Comparison of ENCODE assay signal across 16 mouse cellular contexts in genomic region chr7:123396900-123397299, GRCm38 (mm10). TPM values are rescaled to one million over a fixed set of nuclear protein-coding genes. Genes with fewer than 3 reads are reported as not detected.
A peak's percentile ranks its signal among the peaks of the same experiment; 100 is the strongest.
DNase-seq lines count a peak whose midpoint lies in the region; ATAC-seq and TF ChIP-seq lines count a peak whose summit lies in the region.
"Had no signal": no experiment of that assay in that cellular context is flagged by ENCODE, and none has a peak within 500 bp of the region (broad histone marks: within the 10 kb centered on the region; RNA-seq: fewer than 3 reads in every experiment).

No protein-coding gene starts in this region.

- H3K4me1 ChIP-seq in intestine, embryonic 16.5 days (ENCODE audit: control insufficient read depth, insufficient read depth, low read length), result peaks cover 5% of the 10 kb centered on the region
- H3K4me1 ChIP-seq in intestine, embryonic 15.5 days (replicated peaks), result 0 out of 2 replicates have a peak, but pooled peaks cover 5% of the 10 kb centered on the region
- H3K4me1 ChIP-seq in intestine, postnatal 0 days (replicated peaks; ENCODE audit: control insufficient read depth, insufficient read depth, low read length), result no peaks in the 10 kb centered on the region
- H3K4me1 ChIP-seq in hindbrain, embryonic 14.5 days (replicated peaks; ENCODE audit: control insufficient read depth, insufficient read depth, low read length), result no peaks in the 10 kb centered on the region
- H3K4me1 ChIP-seq: embryonic facial prominence, embryonic 13.5 days; forebrain, embryonic 12.5 days; hindbrain, embryonic 13.5 days had no signal

- H3K4me3 ChIP-seq in intestine, embryonic 16.5 days (ENCODE audit: low read length), result no peak overlapping the region
- H3K4me3 ChIP-seq in intestine, embryonic 15.5 days (replicated peaks), result no peak overlapping the region
- H3K4me3 ChIP-seq in intestine, postnatal 0 days (ENCODE audit: low read depth, low read length), result no peak overlapping the region
- no peak overlapping the region for H3K4me3 ChIP-seq in hindbrain, embryonic 14.5 days (replicated peaks; ENCODE audit: low read length)
- H3K4me3 ChIP-seq: embryonic facial prominence, embryonic 13.5 days; forebrain, embryonic 12.5 days; hindbrain, embryonic 13.5 days had no signal

- ATAC-seq in cerebellum, adult (ENCODE audit: insufficient number of reproducible peaks, low FRiP score, low TSS enrichment), result no peak
- ATAC-seq in intestine, embryonic 16.5 days, result 0 out of 2 replicates have a peak, but pooled peaks have one; percentile 17
- no peak for ATAC-seq in intestine, embryonic 15.5 days
- ATAC-seq in intestine, postnatal 0 days, result no peak
- no peak for ATAC-seq in hindbrain, embryonic 14.5 days (ENCODE audit: low FRiP score)
- ATAC-seq: forebrain, embryonic 16.5 days had no signal

- H3K36me3 ChIP-seq in intestine, embryonic 16.5 days (ENCODE audit: control insufficient read depth, insufficient read depth, low read length), result no peaks in the 10 kb centered on the region
- no peaks in the 10 kb centered on the region for H3K36me3 ChIP-seq in intestine, embryonic 15.5 days
- peaks cover 6% of the 10 kb centered on the region for H3K36me3 ChIP-seq in intestine, postnatal 0 days (ENCODE audit: control insufficient read depth, insufficient read depth)
- H3K36me3 ChIP-seq in hindbrain, embryonic 14.5 days (replicated peaks; ENCODE audit: control insufficient read depth, insufficient read depth), result peaks cover 26% of the 10 kb centered on the region

- peak overlapping the region; percentile 61 for H3K27ac ChIP-seq in intestine, embryonic 16.5 days (ENCODE audit: low read length)
- H3K27ac ChIP-seq in intestine, embryonic 15.5 days, result no peak overlapping the region
- 0 out of 2 replicates have a peak overlapping the region, but pooled peaks have one; percentile 16 for H3K27ac ChIP-seq in intestine, postnatal 0 days (ENCODE audit: low read depth, low read length)
- H3K27ac ChIP-seq in hindbrain, embryonic 14.5 days, result no peak overlapping the region
- H3K27ac ChIP-seq: embryonic facial prominence, embryonic 13.5 days; forebrain, embryonic 12.5 days; hindbrain, embryonic 13.5 days had no signal

- 89% methylated on average over 5 of the region's 5 CpGs for WGBS in intestine, embryonic 16.5 days
- WGBS in intestine, embryonic 15.5 days, result 93% methylated on average over 5 of the region's 5 CpGs
- WGBS in intestine, postnatal 0 days, result 94% methylated on average over 5 of the region's 5 CpGs
- WGBS in hindbrain, embryonic 14.5 days, result 90% methylated on average over 5 of the region's 5 CpGs

- H3K9me3 ChIP-seq in intestine, embryonic 16.5 days (ENCODE audit: control insufficient read depth, low read length), result no peaks in the 10 kb centered on the region
- H3K9me3 ChIP-seq in intestine, embryonic 15.5 days, result no peaks in the 10 kb centered on the region
- no peaks in the 10 kb centered on the region for H3K9me3 ChIP-seq in intestine, postnatal 0 days (ENCODE audit: control insufficient read depth)
- H3K9me3 ChIP-seq in hindbrain, embryonic 14.5 days (ENCODE audit: control insufficient read depth, low read length), result no peaks in the 10 kb centered on the region
- H3K9me3 ChIP-seq: embryonic facial prominence, embryonic 13.5 days; forebrain, embryonic 12.5 days; hindbrain, embryonic 13.5 days had no signal

- no peak overlapping the region for H3K4me2 ChIP-seq in intestine, embryonic 16.5 days (ENCODE audit: low read depth, low read length)
- no peak overlapping the region for H3K4me2 ChIP-seq in intestine, embryonic 15.5 days (replicated peaks)
- no peak overlapping the region for H3K4me2 ChIP-seq in intestine, postnatal 0 days (replicated peaks; ENCODE audit: low read depth)
- no peak overlapping the region for H3K4me2 ChIP-seq in hindbrain, embryonic 14.5 days (replicated peaks)
- H3K4me2 ChIP-seq: embryonic facial prominence, embryonic 13.5 days; forebrain, embryonic 12.5 days; hindbrain, embryonic 13.5 days had no signal

- no peaks in the 10 kb centered on the region for H3K27me3 ChIP-seq in intestine, embryonic 16.5 days (replicated peaks; ENCODE audit: control insufficient read depth, insufficient read depth, low read length)
- no peaks in the 10 kb centered on the region for H3K27me3 ChIP-seq in intestine, embryonic 15.5 days (replicated peaks)
- H3K27me3 ChIP-seq in intestine, postnatal 0 days (replicated peaks; ENCODE audit: control insufficient read depth, insufficient read depth, low read length), result no peaks in the 10 kb centered on the region
- no peaks in the 10 kb centered on the region for H3K27me3 ChIP-seq in hindbrain, embryonic 14.5 days (ENCODE audit: control insufficient read depth, insufficient read depth, low read length)
- H3K27me3 ChIP-seq: embryonic facial prominence, embryonic 13.5 days; forebrain, embryonic 12.5 days; hindbrain, embryonic 13.5 days had no signal

- DNase-seq in cerebellum, adult 18-20 months, result peak; percentile 49 to 55
- no peak for DNase-seq in hindbrain, embryonic 14.5 days (ENCODE audit: low spot score)
- DNase-seq in frontal cortex, postnatal 25 days (ENCODE audit: low spot score in 2 of 2), result no peak
- no peak for DNase-seq in gastrocnemius, postnatal 25 days
- DNase-seq: adrenal gland, postnatal 10 days; gastrocnemius, postnatal 14 days; heart, postnatal 10 days; kidney, adult 18-20 months had no signal

- no peak overlapping the region for H3K9ac ChIP-seq in intestine, embryonic 16.5 days (ENCODE audit: low read depth, low read length)
- no peak overlapping the region for H3K9ac ChIP-seq in intestine, embryonic 15.5 days
- no peak overlapping the region for H3K9ac ChIP-seq in intestine, postnatal 0 days (ENCODE audit: low read depth, low read length)
- no peak overlapping the region for H3K9ac ChIP-seq in hindbrain, embryonic 14.5 days
- H3K9ac ChIP-seq: embryonic facial prominence, embryonic 13.5 days; forebrain, embryonic 12.5 days; hindbrain, embryonic 13.5 days had no signal

- TF ChIP-seq CTCF in intestine, postnatal 0 days (IDR thresholded peaks at IDR 0.05; ENCODE audit: low read depth), result no peak

RNA-seq across cellular contexts. Expression of gene Arhgap17, which starts 27.2 kb away (rescaled TPM):
- polyA plus RNA-seq in intestine, embryonic 16.5 days (2015; fragmentation: Nextera tagmentation; extraction: Ambion mirVana), result 21.8 and 23.6 TPM in 2 replicates
- 20.4 and 20.8 TPM in 2 replicates for polyA plus RNA-seq in intestine, embryonic 15.5 days (2015; fragmentation: Nextera tagmentation; extraction: Ambion mirVana)
- polyA plus RNA-seq in intestine, postnatal 0 days (2015; fragmentation: Nextera tagmentation; extraction: Ambion mirVana), result 17.2 and 18.0 TPM in 2 replicates
- polyA plus RNA-seq in hindbrain, embryonic 14.5 days (2014; fragmentation: Nextera tagmentation; extraction: Ambion mirVana), result 11.4 and 11.7 TPM in 2 replicates
- 10 to 100 TPM; 13.1 to 13.8 TPM for total RNA-seq in gastrocnemius, postnatal 25 days (2021)

RNA-seq across cellular contexts. Expression of gene Lcmt1, which starts 27.3 kb away (rescaled TPM):
- 43.1 and 47.0 TPM in 2 replicates for polyA plus RNA-seq in intestine, embryonic 16.5 days (2015; fragmentation: Nextera tagmentation; extraction: Ambion mirVana)
- polyA plus RNA-seq in intestine, embryonic 15.5 days (2015; fragmentation: Nextera tagmentation; extraction: Ambion mirVana), result 42.9 and 46.5 TPM in 2 replicates
- 36.2 and 41.5 TPM in 2 replicates for polyA plus RNA-seq in intestine, postnatal 0 days (2015; fragmentation: Nextera tagmentation; extraction: Ambion mirVana)
- polyA plus RNA-seq in hindbrain, embryonic 14.5 days (2014; fragmentation: Nextera tagmentation; extraction: Ambion mirVana), result 106 and 110 TPM in 2 replicates
- 10 to 100 TPM; 22.9 to 23.9 TPM for total RNA-seq in gastrocnemius, postnatal 25 days (2021)

Comparison
In these comparisons a context has a peak if more than half of its experiments do, and no peak if none do; other contexts are left out.
1. H3K27ac ChIP-seq: peak in intestine, embryonic 16.5 days (single experiment) and intestine, postnatal 0 days (single experiment); none in intestine, embryonic 15.5 days (single experiment) and hindbrain, embryonic 14.5 days (single experiment).
2. DNase-seq: peak in cerebellum, adult 18-20 months (2 of 2); none in hindbrain, embryonic 14.5 days (single experiment), frontal cortex, postnatal 25 days (0 of 2) and gastrocnemius, postnatal 25 days (single experiment).